Mouse (Mus musculus) hindbrain, embryonic 14.5 days (tissue): ENCODE data around the gene Samt3. TPM values are rescaled to one million over a fixed set of nuclear protein-coding genes. Genes with fewer than 3 reads are reported as not detected.

Experiments used
- ATAC-seq: fragments of 200-750 bp; cut with Nextera tagmentation; 2 replicates; pipeline ENCODE4 v1.8.0; 2017; ENCODE audit warnings: moderate number of reproducible peaks, mild to moderate bottlenecking, moderate TSS enrichment, moderate library complexity; ENCODE audit not compliant: low FRiP score
- DNase-seq: peaks from one replicate; pipeline ENCODE4 v3.0.0-alpha.2; 2015; ENCODE audit warnings: low spot score
- H3K27ac ChIP-seq: fragments of 300-500 bp; sonication (generic); 2 replicates; pipeline ENCODE4 v1.5.1; 2014; ENCODE audit warnings: mild to moderate bottlenecking, moderate library complexity
- H3K27me3 ChIP-seq: fragments of 300-500 bp; sonication (generic); 2 replicates; pipeline ENCODE4 v1.6.1; 2014; ENCODE audit warnings: mild to moderate bottlenecking, low read length, mixed read lengths; ENCODE audit not compliant: control insufficient read depth, insufficient read depth
- H3K36me3 ChIP-seq: fragments of 300-500 bp; sonication (generic); replicated peaks from 2 replicates; pipeline ENCODE4 v1.6.1; 2014; ENCODE audit not compliant: control insufficient read depth, insufficient read depth
- H3K4me1 ChIP-seq: fragments of 300-500 bp; sonication (generic); replicated peaks from 2 replicates; pipeline ENCODE4 v1.6.1; 2014; ENCODE audit warnings: antibody characterized with exemption, low read length, mixed read lengths; ENCODE audit not compliant: control insufficient read depth, insufficient read depth
- H3K4me2 ChIP-seq: fragments of 300-500 bp; sonication (generic); replicated peaks from 2 replicates; pipeline ENCODE4 v1.6.1; 2014; ENCODE audit warnings: mild to moderate bottlenecking, moderate library complexity
- H3K4me3 ChIP-seq: fragments of 300-500 bp; sonication (generic); replicated peaks from 2 replicates; pipeline ENCODE4 v1.5.1; 2014; ENCODE audit warnings: mild to moderate bottlenecking, low read length
- H3K9ac ChIP-seq: fragments of 300-500 bp; sonication (generic); 2 replicates; pipeline ENCODE4 v1.6.1; 2014
- H3K9me3 ChIP-seq: fragments of 300-500 bp; sonication (generic); 2 replicates; pipeline ENCODE4 v1.6.1; 2016; ENCODE audit warnings: low read length; ENCODE audit not compliant: control insufficient read depth
- WGBS: fragments of 180-500 bp; shearing (Covaris S2); extraction: QIAGEN DNeasy Blood & Tissue Kit; methylation state at CpG from one replicate; pipeline ENCODE4 v1.1.7; 2014; 5-methylcytosine and 5-hydroxymethylcytosine counted together
- polyA plus RNA-seq: library from polyadenylated mRNA; unstranded; fragments of >200 nt; fragmentation: Nextera tagmentation; extraction: Ambion mirVana; gene quantifications from 2 replicates; pipeline ENCODE4 v1.2.1, GENCODE M21; 2014

Gene Samt3
- polyA plus RNA-seq: not detected in 2 replicates

DNA sequence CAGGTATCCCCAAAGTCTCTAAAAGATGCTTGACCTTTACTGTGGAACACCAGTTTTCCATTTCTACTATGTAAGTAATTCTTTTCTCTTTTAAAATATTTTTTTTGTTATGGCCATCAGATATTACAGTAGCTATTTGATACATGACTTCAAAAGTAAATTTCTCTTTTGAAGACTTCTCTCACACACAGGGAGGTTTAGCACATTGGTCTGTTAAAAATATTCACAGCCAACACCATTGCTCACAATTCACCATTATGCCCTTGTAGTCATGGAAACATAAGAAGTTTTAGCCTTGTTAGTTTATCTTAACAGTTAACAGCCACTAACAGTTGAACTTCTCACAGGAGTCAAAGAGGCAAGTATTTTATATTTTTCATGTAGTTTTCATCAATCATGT lies at the start of gene Samt3:
Samt3 (plus strand) TSS at position 301 of the 400 bp plus-strand sequence.
- Histone ChIP-seq H3K27ac (no peak within 1 kb of the TSS), H3K9ac (no peak within 1 kb of the TSS), H3K27me3 (no peaks in the 10 kb centered on the region), H3K4me1 (no peaks in the 10 kb centered on the region), H3K9me3 (no peaks in the 10 kb centered on the region), H3K4me2 (no peak within 1 kb of the TSS), H3K4me3 (no peak within 1 kb of the TSS), H3K36me3 (no peaks in the 10 kb centered on the region)
- no peak for DNase-seq
- no peak for ATAC-seq

DNA sequence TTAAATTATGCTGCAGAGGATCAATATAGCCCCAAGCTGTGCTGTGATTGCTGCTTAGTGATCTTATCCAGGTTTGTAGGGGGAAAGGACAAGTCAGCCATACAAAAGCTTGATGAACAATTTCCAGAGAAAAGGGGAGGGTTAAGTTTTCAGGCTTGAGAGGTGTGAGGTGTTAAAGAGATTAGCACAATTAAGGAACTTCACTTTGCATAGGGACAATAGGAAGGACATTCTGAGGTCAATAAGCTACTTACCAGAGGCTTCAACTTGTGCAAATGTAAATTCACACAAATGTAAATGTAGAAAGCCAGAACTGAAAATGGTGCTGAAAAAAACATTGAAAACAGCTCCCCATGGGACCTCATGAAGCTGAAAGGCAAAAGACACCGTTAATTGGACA lies 27.4 kb upstream of the Samt3 start:
- WGBS: 57% methylated on average over 1 of the region's 1 CpGs
- no peak for DNase-seq
- no peak overlapping the region for H3K27ac ChIP-seq
- no peak for ATAC-seq
- H3K4me3 ChIP-seq: no peak overlapping the region
- H3K9ac ChIP-seq: no peak overlapping the region
- no peaks in the 10 kb centered on the region for H3K9me3 ChIP-seq
- H3K4me2 ChIP-seq: no peak overlapping the region
- H3K4me1 ChIP-seq: no peaks in the 10 kb centered on the region
- no peaks in the 10 kb centered on the region for H3K36me3 ChIP-seq
- H3K27me3 ChIP-seq: no peaks in the 10 kb centered on the region

DNA sequence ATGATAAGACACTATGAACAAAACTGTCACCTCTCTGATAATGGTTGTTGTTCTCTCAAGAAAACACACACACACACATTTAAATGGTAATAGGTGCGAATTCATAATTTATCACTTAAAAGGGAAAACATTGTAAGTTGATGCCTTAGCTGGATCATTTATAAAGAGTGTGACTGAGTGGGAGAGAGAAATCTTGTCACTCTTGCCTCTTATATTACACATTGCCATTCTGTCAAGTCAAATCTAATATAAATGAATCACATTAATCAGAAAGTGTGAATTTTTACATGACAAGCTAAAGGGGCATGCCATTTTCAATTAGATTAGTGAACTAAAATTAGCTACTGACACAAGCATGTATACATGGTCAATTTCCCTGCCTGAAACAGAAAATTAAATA lies 44.7 kb downstream of the Samt3 start:
- Histone ChIP-seq H3K4me1 (no peaks in the 10 kb centered on the region), H3K4me3 (no peak overlapping the region), H3K9ac (no peak overlapping the region), H3K27me3 (no peaks in the 10 kb centered on the region; the same call in 1 of the 2 replicates), H3K36me3 (no peaks in the 10 kb centered on the region), H3K9me3 (no peaks in the 10 kb centered on the region), H3K4me2 (no peak overlapping the region), H3K27ac (no peak overlapping the region)
- ATAC-seq (no peak), DNase-seq (no peak)
- 83% methylated on average over 1 of the region's 1 CpGs for WGBS

Other genes starting within 250 kb of the Samt3 start
- 0.05 and 0.15 TPM in 2 replicates for gene 5430427O19Rik, start 173.8 kb upstream of the Samt3 start, polyA plus RNA-seq
- 0.89 and 1.1 TPM in 2 replicates for gene Nr0b1, start 147.6 kb downstream of the Samt3 start, polyA plus RNA-seq